Mouse (Mus musculus) brain, adult 2 months (tissue): Measurements from ENCODE around the gene Pde4d.
A peak's percentile ranks its signal among the peaks of the same experiment; 100 is the strongest.

Source experiments
- DNase-seq: peaks from one replicate; pipeline ENCODE4 v3.0.0; 2011; ENCODE audit warnings: low read depth, low spot score

Pde4d gene

DNA sequence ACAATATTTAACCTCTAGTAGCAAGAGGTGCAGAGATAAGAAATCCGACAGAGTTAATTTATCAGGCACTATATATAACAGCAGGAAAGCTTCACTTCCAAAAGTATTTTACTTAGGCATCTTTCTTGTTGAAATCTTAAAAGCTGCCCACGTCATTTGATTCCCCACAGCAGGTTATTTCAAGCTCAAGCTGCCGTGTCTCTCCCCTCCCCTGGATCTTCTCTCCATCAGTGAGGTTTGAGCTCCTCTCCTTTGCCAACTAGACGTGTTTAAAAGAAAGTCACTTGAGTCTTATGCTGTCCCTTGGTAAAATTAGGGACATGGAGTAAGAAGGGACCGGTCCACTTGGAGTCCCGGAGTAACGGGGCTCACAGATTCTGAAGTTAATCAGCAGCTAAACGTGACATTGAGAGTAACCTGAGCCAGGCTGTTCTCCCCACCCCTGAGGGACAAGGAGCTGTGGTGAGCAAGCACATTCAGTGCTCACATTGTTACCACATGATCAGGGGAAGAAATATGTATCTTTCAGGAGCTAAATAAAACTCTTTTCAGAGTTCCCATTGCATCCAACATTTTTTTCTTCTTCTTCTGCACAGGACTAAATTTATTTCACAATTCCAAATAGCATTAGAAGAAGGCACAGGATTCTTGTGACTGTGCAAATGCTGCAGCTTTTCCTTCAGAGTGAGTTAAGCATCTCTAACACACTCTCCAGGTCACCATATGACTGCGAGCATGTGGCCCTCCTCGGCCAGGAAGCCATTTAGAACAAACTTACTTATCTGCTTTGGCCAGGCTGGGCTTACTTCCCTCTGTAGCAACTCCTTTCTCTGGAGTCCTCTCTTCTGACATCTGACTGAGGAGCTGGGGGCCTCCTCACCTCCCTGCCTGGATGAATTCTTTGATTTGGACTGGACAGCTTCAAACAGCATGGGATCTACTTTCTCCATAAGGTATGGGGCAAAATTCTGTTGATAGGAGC, at the start of gene Pde4d:
Pde4d (plus strand) TSS at position 833 of the 982 bp plus-strand sequence.
- peak; percentile 74 for DNase-seq

DNA sequence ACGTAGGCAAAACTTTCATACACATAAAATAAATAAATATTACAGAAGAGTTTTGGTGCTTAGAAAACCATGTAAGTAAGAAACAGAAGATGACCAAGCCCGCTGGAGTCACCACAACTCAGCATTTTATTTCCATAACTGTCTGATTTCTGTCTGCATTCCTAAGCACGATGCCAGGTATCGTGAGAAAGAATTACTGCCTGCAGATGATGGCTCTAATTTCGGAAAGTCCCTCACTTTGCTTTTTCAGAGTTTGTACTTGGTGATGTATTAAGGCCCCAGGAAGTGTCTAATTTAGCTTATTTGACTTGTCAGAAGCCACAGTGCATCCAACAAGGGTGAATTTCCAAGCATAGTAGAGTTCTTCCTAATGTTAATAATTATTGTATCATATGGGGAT, 46.6 kb upstream of the Pde4d start:
- DNase-seq = no peak

DNA sequence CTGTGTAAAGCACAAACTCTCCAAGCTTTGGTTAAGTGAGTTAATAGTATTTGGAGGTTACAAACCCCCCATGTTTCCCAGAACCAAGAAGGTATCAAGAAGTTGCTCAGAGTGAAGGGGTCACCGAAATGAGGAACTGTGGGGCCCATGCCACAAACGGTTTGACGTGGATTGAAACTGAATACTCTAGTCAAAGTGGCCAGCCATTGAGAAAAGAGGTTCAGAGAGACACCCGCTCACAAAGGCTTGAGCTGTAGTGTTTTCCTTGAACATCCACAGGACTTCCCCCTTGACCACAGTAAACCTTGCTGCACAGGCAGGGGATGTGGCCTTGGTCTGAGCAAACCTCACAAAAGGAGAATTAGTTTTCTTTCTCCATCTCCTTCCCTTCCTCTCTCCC, 45.4 kb upstream of the Pde4d start:
- DNase-seq = no peak

DNA sequence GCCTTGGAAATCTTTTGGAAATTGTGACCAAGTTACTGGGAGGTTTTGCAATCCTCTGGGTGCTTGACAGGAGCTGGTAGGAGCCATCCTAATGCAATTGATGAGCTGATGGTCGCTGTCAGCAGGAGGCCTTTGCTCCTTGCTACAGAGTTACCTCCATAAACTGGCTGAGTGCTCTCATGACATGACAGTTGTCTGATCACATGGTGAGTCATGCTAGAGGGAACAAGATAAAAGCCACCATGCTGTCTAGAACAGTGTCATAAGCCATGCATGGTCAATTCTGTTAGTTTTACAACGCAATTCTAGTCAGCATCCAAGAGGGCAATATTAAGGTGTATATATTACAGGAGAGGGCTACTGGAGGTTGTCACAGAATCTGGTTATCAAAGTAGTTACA, 34.3 kb upstream of the Pde4d start:
- DNase-seq = no peak

DNA sequence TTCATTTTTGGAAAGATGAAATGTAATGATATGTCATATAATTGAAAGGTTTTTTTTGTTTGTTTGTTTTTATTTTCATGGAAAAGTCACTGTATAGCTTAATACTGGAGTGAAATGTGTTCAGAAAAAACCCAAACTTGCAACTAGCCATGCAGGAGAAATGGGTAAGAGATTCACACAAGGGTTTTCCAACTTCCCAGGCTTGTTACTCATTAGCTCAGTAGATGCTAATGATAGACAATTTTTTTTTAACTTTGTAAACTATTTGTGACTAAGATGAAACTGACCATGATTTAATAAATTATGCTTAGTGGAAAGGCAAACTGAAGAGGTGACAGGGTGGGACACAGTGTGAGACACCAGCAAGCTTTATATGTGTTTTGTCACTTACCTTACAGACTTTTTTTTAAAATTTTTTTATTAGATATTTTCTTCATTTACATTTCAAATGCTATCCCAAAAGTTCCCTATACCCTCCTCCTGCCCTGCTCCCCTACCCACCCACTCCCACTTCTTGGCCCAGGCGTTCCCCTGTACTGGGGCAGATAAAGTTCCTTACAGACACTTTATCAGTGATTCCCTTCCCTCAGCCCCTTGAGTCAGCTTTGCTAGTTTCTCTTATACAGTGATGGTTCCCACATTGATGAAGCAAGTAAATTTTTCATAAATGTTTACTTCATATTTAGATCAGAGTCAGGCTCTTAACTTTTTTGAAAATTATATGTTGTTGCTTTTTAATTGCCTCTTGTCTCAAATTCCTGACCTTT, 30.8 kb upstream of the Pde4d start:
- no peak for DNase-seq

DNA sequence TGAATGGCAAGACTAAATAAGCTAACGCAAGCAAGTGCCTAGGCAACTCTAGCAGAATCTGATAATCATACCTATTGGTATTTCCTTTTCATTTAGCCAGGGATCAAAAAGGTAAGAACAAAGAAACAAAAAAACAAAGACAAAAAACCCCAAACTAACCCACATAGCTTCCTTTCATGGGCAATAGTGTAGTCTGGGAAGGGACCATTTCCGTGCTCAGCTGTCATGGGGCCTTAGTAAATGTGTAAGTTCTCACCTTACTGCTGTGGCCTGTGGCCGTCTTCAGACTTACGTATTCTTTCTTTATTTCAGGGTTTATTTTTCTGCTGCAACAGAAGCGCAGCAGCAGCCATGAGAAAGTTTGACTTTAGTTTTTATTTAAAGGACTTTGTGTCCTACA, 23.4 kb upstream of the Pde4d start:
- DNase-seq = no peak

DNA sequence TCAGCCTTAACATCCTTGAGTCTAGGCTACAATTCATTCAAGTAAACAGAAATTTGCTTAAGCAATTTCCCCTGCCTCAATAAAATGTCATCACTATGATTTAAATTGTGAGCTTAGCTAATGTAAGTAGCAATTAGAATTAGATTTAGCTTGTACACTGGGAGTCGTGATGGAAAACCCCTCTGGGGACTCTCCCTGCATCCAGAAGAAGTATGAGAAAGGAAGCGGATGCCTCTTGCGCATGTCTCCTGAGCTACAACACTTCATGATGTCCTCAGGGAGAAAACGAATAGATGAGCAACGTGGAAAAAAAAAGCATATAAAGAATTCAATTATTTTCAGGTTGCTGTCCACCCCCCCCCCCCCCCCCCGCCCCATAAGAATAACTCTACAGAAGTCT, 20.9 kb upstream of the Pde4d start:
- DNase-seq = no peak

DNA sequence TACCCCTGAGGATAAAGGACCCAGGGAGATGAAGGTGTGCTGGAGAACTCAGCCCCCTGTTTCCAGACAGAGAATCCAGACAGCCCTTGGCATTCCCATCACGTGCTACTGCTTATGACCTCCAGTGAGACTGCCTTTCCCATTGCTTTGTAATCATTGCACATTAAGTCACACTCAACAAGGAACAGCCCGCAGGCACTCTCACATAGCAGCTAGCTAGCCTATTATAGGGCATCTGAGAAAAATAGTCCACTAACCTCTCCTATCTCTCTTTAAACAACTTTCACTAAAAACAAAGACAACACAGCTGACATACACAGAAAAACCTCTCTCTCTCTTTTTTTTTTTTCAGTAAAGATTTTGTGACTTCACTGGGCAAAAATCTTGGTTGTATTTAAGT, 20.1 kb upstream of the Pde4d start:
- DNase-seq = no peak

DNA sequence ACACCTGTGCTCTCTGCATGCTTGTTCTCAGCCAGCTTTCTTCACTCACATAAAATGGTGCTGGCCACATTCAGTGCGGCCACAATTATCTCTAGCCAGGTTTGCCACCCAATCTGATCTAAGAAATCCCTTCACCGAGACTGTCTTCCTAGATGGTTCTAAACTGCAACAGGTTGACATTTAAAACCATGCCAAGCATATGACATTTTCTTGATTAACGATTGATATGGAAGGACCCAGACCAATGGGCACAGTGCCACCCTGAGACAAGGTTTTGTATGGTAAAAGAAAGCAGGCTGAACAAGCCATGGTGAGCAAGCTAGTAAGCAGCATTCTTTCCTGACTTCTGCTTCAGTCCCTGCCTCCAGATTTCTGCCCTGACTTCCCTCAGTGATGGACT, 18.0 kb upstream of the Pde4d start:
- no peak for DNase-seq

DNA sequence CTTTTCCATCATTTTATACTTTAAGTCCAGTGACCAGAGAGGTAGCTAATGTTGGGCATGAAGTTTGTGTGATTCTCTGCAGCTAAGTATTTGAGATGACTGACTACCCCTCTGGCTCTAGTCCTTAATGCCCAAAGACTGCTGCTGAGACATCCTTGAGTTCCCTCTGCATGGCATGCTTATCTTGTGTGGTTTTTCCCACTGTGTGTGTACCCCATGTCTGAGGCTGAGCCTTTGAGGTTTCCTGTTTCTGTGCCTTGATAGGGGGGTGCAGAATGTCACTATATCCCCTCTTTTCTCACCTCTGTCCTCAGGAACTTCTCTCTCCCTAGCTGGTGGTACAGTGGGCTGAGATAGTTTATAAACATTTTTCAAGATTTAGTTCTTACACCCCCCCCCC, 14.1 kb upstream of the Pde4d start:
- DNase-seq = no peak

DNA sequence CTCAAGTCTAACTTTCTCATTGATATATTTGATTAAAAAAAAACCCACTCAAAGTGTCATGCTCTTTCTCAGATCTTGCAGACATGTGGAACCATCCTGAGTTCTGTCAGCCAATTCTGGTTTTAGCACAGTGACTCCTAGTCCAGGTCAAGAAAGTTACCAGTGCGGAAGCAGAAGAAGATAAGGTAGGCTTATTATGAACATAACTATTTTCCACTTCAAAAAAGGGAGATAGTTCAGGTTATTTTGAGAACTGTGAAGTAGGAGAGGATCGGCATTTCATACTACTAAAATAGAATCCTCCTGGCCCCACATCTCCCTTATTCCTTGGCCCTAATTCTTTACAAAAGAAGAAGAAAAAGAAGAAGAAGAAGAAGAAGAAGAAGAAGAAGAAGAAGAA, 12.3 kb upstream of the Pde4d start:
- no peak for DNase-seq

DNA sequence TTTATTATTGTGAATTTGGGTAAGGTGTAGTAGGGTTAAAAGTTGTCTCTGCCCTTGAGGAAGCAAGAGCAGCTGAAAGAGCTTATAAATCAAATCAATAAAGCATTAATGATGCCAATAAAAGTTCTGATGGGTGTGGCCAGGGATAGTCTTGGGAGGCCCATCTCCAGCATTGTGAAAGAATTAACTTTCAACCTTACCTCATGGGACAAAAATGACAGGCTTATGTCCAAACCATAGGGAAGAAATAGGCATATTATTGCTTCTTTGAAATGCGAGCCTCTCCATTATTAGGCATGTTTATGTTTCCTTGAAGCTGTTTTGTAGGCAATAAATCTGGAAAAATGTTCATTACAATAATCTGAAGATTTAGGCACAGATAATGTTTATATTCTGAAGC, 10.7 kb upstream of the Pde4d start:
- DNase-seq = no peak

DNA sequence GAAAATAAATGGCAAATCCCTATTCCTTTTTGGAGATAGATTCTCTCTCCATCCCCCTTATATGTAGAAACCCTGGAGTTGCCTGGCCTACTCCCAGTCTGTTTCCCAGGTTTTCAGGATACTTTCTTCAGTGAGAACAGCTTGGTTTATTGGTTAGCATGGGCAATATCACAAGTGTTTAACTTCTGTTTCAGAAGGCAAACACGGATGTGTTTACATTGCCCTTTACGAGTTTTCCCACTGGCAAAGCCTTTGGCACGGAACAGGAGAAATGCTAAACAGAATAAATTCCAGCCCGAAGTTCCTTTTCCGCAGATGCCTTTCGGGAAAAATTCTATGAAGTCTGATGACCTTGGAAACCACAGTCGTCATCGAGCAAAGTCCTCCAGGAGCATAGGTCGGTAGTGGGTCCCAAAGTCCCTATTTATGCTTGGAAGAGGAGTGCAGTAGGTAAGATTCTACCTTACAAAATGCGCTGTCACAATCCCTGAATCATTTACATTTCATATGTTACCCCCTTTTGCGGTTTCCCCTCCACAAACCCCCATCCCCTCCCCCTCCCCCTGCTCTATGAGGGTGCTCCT, 1.3 kb upstream of the Pde4d start:
- DNase-seq = peak; percentile 7

DNA sequence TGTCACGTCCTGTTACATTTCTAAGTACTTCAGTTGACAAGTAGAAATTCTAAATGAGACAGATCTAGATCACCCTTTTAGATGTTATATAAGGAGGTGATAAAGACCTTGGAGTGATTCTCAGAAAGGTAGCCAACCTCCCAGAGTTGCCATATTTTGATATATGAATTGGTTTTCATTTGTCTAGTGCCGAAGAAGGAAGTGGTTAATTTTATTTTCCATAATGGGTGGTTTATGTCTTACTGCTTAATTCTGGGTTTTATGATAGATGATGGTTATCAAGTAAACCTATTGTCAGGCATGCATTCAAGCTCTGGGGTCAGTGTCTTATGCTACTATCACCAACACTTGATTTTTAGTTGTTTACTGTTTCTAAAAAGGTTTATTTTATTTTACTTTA, 1.4 kb downstream of the Pde4d start:
- no peak for DNase-seq

DNA sequence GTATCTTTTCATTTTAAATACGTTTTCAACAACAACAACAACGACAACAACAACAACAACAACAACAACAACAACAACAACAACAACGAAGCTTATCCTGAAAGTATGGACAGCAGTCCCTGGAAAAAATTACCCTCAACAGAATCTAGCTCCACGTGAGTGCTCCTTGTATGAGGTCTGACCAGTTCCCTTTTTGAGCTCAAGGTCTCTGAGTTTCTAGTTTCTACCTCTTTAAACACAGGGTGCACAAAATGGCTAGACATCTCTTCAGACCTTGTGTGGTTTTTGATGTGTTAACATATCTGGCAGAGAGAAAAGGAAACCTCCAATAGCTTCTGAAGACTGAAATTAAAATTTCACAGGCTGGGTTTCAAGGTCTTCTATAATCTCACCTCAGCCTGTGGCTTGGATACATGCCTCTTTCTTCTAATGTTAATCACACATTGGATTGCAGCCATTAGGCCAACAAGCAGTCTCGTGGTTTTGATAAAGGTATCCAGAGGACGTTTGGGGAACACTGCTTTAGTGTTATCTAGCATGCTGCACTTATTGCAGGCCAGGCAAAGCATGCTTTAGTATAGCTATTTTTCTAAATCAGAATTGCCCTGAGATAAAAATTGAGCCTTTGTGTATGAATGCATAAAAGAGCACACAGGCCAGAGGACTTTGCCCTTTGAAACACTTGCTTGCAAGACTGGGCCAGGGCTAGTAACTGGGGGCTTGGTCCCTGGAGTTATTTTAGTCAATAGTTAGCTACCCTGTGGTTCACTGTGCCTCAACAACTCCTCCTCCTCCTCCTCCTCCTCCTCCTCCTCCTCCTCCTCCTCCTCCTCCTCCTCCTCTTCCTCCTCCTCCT, 3.5 kb downstream of the Pde4d start:
- no peak for DNase-seq

DNA sequence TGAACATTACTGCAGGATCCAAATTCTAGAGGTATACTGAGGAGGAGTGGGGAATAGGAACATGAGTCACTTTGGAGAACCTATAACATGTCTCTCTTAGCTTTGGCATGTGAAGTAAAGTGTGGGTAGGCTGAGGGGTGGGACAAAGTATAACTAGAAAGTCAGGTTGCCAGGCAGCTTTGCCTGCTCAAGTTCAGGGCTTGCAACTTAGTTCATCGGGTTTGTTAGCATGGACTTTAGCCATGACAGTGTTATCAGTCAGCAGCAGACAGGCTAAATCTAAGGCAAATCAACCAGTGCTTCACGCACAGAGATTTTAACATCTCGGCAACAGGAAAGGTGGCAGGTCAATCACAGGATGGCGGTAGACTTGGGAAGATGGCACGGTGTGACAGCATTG, 12.8 kb downstream of the Pde4d start:
- peak; percentile 16 for DNase-seq

DNA sequence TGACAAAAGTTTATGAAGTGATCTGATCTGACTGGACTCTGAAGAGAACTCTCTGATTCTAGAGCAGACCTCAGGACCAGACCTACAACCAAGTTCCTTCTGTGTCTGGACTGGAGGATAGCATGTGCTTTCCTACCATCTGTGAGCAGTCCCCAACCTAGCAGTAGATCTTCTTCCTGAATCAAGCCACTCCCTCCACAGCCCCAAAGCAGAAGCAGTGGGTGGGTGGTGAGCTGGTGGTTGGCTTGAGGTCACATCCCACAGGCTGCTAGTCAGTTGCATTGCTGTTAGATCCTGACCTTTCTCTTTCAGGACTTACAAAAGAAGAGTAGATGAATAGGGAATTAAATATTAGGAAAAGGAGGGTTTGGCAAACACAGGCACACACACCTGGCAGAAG, 16.0 kb downstream of the Pde4d start:
- DNase-seq = no peak

DNA sequence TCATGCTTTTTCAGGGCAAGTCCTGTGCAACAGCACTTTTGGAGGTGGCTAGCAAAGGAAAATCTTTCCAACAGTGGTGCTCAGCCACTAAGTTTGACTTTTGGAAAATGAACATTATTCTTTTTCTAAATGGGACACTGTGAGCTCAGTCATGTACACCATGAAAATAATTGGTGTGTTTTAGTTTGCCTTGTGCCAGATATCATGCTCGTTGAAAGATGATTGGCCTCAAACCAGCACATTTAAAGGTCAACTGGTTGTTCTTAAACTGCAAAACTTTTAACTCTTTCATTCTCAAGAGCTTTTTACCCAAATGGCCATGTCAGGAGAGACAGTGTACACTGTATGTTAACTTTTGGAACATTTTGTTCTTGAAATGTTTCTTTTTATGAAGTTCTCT, 17.3 kb downstream of the Pde4d start:
- no peak for DNase-seq

DNA sequence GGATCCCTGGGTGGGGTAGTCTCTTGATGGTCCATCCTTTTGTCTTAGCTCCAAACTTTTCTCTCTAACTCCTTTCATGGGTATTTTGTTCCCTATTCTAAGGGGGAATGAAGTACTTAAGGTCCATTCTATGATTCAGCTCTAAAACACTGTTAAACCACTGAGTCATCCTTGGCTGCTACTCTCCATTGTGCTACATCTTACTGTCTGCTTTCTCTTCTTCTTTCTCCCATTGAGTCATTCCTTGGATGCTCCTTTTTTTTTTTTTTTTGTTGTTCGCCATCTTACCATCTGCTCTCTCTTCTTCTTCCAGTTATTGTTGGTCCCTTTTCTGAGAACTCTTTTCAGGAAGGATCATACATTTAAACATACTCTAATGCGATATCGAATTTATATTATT, 30.7 kb downstream of the Pde4d start:
- DNase-seq = peak; percentile 33

DNA sequence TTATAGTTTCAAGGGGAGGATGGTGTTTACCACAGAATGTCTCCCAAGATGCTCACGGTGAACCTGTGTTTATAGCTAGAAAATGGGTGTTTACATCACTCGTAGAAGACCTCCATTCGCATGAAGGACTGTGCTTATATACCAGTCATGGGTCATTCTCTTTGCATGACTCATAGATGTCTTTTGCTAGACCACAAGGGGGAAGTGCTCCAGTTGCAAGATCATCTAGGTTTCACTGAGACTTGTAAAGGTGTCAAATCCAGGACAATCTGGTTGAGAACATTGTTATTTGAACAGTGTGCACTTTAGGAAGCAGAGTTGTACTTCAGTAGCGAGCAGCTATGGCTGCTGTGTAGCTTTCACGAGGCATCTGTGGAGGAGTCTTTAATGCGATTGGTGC, 35.3 kb downstream of the Pde4d start:
- DNase-seq = no peak

DNA sequence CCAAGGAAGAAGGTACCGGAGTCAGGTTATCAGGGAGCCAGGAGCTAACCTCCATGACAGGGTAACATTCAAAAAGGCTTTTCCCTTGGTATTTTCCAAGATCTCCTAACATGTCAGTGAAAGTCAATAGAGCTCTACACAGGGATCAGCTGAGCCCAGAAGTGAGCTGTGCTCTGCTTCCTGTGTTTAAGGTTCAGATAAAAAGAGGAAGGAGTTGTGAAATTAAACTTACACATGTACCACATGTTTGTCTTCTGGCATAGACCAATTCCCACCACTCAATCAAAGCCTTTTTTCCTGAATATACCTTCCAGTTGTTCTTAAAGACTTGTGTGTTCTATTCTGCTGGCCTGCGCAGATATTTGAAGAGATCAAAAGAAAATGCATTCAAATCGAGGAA, 37.3 kb downstream of the Pde4d start:
- no peak for DNase-seq

DNA sequence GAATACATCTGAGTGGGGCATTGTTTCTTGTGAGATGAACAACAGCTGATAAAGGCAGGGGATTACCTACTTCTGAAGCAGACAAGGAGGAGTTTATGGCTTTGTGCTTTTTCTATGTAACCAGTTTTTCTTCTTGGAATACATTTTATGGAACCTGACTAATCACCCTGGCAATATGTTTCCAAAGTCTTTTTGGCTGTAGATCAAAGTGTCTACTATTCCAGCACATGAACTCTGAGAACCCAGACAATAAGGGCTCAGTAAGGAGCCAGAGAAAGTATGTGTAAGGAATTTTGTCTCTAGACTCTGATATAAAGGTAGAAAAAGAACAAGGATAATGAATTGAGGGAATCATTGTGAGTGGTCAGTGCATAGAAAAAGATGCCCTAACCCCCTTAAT, 40.1 kb downstream of the Pde4d start:
- no peak for DNase-seq
